Mouse (Mus musculus) neural tube, embryonic 15.5 days (tissue): ENCODE measurements at regions not wholly inside any gene's neighbourhood (a gene's known extent, or its start where the extent isn't known, plus 50 kb on each side); places are given as distances from the start of the nearest gene placed in this dataset.

Experiments used
- ATAC-seq: fragments of 200-750 bp; cut with Nextera tagmentation; 2 replicates; pipeline ENCODE4 v1.8.0; 2017; ENCODE audit warnings: mild to moderate bottlenecking, moderate TSS enrichment, moderate library complexity; ENCODE audit not compliant: low FRiP score
- H3K27ac ChIP-seq: fragments of 300-500 bp; sonication (generic); replicated peaks from 2 replicates; pipeline ENCODE4 v1.5.1; 2015; ENCODE audit warnings: mild to moderate bottlenecking, inconsistent platforms
- H3K27me3 ChIP-seq: fragments of 300-500 bp; sonication (generic); replicated peaks from 2 replicates; pipeline ENCODE4 v1.6.1; 2015; ENCODE audit warnings: inconsistent platforms
- H3K36me3 ChIP-seq: fragments of 300-500 bp; sonication (generic); 2 replicates; pipeline ENCODE4 v1.6.1; 2015; ENCODE audit warnings: inconsistent platforms
- H3K4me1 ChIP-seq: fragments of 300-500 bp; sonication (generic); 2 replicates; pipeline ENCODE4 v1.6.1; 2015; ENCODE audit warnings: inconsistent platforms
- H3K4me2 ChIP-seq: fragments of 300-500 bp; sonication (generic); 2 replicates; pipeline ENCODE4 v1.6.1; 2015; ENCODE audit warnings: inconsistent platforms, mild to moderate bottlenecking, moderate library complexity
- H3K4me3 ChIP-seq: fragments of 300-500 bp; sonication (generic); replicated peaks from 2 replicates; pipeline ENCODE4 v1.5.1; 2015; ENCODE audit warnings: mild to moderate bottlenecking, inconsistent platforms
- H3K9ac ChIP-seq: fragments of 300-500 bp; sonication (generic); replicated peaks from 2 replicates; pipeline ENCODE4 v1.6.1; 2015; ENCODE audit warnings: mild to moderate bottlenecking, inconsistent platforms
- H3K9me3 ChIP-seq: fragments of 300-500 bp; sonication (generic); replicated peaks from 2 replicates; pipeline ENCODE4 v1.6.1; 2016; ENCODE audit warnings: inconsistent platforms
- WGBS: fragments of 180-500 bp; shearing (Covaris S2); methylation state at CpG from one replicate; pipeline ENCODE4 v1.1.7; 2015; ENCODE audit warnings: mixed read lengths; 5-methylcytosine and 5-hydroxymethylcytosine counted together

- Histone ChIP-seq H3K4me1 (no peaks in the 10 kb centered on the region), H3K9me3 (no peaks in the 10 kb centered on the region), H3K27me3 (no peaks in the 10 kb centered on the region), H3K27ac (no peak overlapping the region), H3K36me3 (no peaks in the 10 kb centered on the region), H3K4me3 (no peak overlapping the region), H3K9ac (no peak overlapping the region), H3K4me2 (no peak overlapping the region)
- WGBS = 85% methylated on average over 4 of the region's 4 CpGs
- ATAC-seq = no peak
Measured at GRCm38 (mm10) chr15:13366606-13367005, 193.1 kb upstream of the Cdh6 start.

GRCm38 (mm10) chr15:13360741-13361140 is 187.3 kb upstream of the Cdh6 start:
- Histone ChIP-seq H3K36me3 (no peaks in the 10 kb centered on the region), H3K4me1 (no peaks in the 10 kb centered on the region), H3K4me2 (no peak overlapping the region), H3K9me3 (no peaks in the 10 kb centered on the region), H3K27ac (no peak overlapping the region), H3K9ac (no peak overlapping the region), H3K27me3 (no peaks in the 10 kb centered on the region), H3K4me3 (no peak overlapping the region)
- no peak for ATAC-seq
- WGBS = 51% methylated on average over 2 of the region's 2 CpGs

GRCm38 (mm10) chr15:13359026-13359425 is 185.6 kb upstream of the Cdh6 start:
- Histone ChIP-seq H3K27ac (no peak overlapping the region), H3K4me1 (no peaks in the 10 kb centered on the region), H3K27me3 (no peaks in the 10 kb centered on the region), H3K36me3 (no peaks in the 10 kb centered on the region), H3K4me3 (no peak overlapping the region), H3K9ac (no peak overlapping the region), H3K9me3 (no peaks in the 10 kb centered on the region), H3K4me2 (no peak overlapping the region)
- no peak for ATAC-seq
- WGBS = 4% methylated on average over 1 of the region's 1 CpGs

GRCm38 (mm10) chr15:13350321-13350720 is 176.8 kb upstream of the Cdh6 start:
- no peak for ATAC-seq
- Histone ChIP-seq H3K36me3 (no peaks in the 10 kb centered on the region), H3K4me1 (no peaks in the 10 kb centered on the region), H3K9me3 (no peaks in the 10 kb centered on the region), H3K27me3 (no peaks in the 10 kb centered on the region), H3K27ac (no peak overlapping the region), H3K4me3 (no peak overlapping the region), H3K4me2 (no peak overlapping the region), H3K9ac (no peak overlapping the region)
- WGBS = 67% methylated on average over 3 of the region's 3 CpGs

- WGBS = 100% methylated on average over 1 of the region's 1 CpGs
- no peak overlapping the region for H3K4me2 ChIP-seq
- H3K36me3 ChIP-seq = no peaks in the 10 kb centered on the region
- ATAC-seq = no peak
- H3K4me3 ChIP-seq = no peak overlapping the region
- no peaks in the 10 kb centered on the region for H3K27me3 ChIP-seq
- H3K27ac ChIP-seq = no peak overlapping the region
- no peak overlapping the region for H3K9ac ChIP-seq
- H3K4me1 ChIP-seq = no peaks in the 10 kb centered on the region
- no peaks in the 10 kb centered on the region for H3K9me3 ChIP-seq
Measured at GRCm38 (mm10) chr15:13336392-13336791, 162.9 kb upstream of the Cdh6 start.

- Histone ChIP-seq H3K27ac (no peak overlapping the region), H3K4me2 (no peak overlapping the region), H3K9me3 (no peaks in the 10 kb centered on the region), H3K4me3 (no peak overlapping the region), H3K27me3 (no peaks in the 10 kb centered on the region), H3K9ac (no peak overlapping the region), H3K36me3 (no peaks in the 10 kb centered on the region), H3K4me1 (peaks cover 2% of the 10 kb centered on the region; the same call in 1 of the 2 replicates)
- 70% methylated on average over 2 of the region's 2 CpGs for whole genome bisulfite sequencing
- ATAC-seq = no peak
Measured at GRCm38 (mm10) chr15:13324439-13324838, 151.0 kb upstream of the Cdh6 start.

GRCm38 (mm10) chr15:13320599-13321348 is 147.3 kb upstream of the Cdh6 start:
- no peak for ATAC-seq
- Histone ChIP-seq H3K27ac (no peak overlapping the region), H3K9me3 (no peaks in the 10 kb centered on the region), H3K27me3 (no peaks in the 10 kb centered on the region), H3K36me3 (no peaks in the 10 kb centered on the region), H3K4me1 (peaks cover 2% of the 10 kb centered on the region; the same call in 1 of the 2 replicates), H3K4me2 (no peak overlapping the region), H3K9ac (no peak overlapping the region), H3K4me3 (no peak overlapping the region)
- 15% methylated on average over 10 of the region's 10 CpGs for WGBS

- no peaks in the 10 kb centered on the region for H3K27me3 ChIP-seq
- H3K4me2 ChIP-seq = no peak overlapping the region
- H3K9me3 ChIP-seq = no peaks in the 10 kb centered on the region
- no peaks in the 10 kb centered on the region for H3K36me3 ChIP-seq
- H3K27ac ChIP-seq = no peak overlapping the region
- H3K4me1 ChIP-seq = no peaks in the 10 kb centered on the region
- ATAC-seq = no peak
- no peak overlapping the region for H3K4me3 ChIP-seq
- 84% methylated on average over 6 of the region's 6 CpGs for WGBS
- no peak overlapping the region for H3K9ac ChIP-seq
Measured at GRCm38 (mm10) chr15:13304562-13304961, 131.1 kb upstream of the Cdh6 start.

- no peaks in the 10 kb centered on the region for H3K4me1 ChIP-seq
- H3K4me2 ChIP-seq = no peak overlapping the region
- no peak overlapping the region for H3K9ac ChIP-seq
- no peak for ATAC-seq
- no peak overlapping the region for H3K27ac ChIP-seq
- no peaks in the 10 kb centered on the region for H3K27me3 ChIP-seq
- H3K4me3 ChIP-seq = no peak overlapping the region
- H3K36me3 ChIP-seq = no peaks in the 10 kb centered on the region
- WGBS = 94% methylated on average over 7 of the region's 7 CpGs
- H3K9me3 ChIP-seq = no peaks in the 10 kb centered on the region
Measured at GRCm38 (mm10) chr15:13303456-13303855, 130.0 kb upstream of the Cdh6 start.

- ATAC-seq = no peak
- WGBS = 80% methylated on average over 6 of the region's 6 CpGs
Measured at GRCm38 (mm10) chr15:13302672-13303071, 129.2 kb upstream of the Cdh6 start.

GRCm38 (mm10) chr15:13296967-13297366 is 123.5 kb upstream of the Cdh6 start:
- no peaks in the 10 kb centered on the region for H3K9me3 ChIP-seq
- H3K27me3 ChIP-seq = no peaks in the 10 kb centered on the region
- WGBS = 71% methylated on average over 6 of the region's 6 CpGs
- H3K9ac ChIP-seq = no peak overlapping the region
- H3K27ac ChIP-seq = no peak overlapping the region
- H3K36me3 ChIP-seq = no peaks in the 10 kb centered on the region
- H3K4me2 ChIP-seq = no peak overlapping the region
- ATAC-seq = no peak
- H3K4me3 ChIP-seq = no peak overlapping the region
- H3K4me1 ChIP-seq = no peaks in the 10 kb centered on the region

More at GRCm38 (mm10) chr15:13302672-13303071, 129.2 kb upstream of the Cdh6 start:
- no peak overlapping the region for H3K9ac ChIP-seq
- no peaks in the 10 kb centered on the region for H3K27me3 ChIP-seq
- H3K4me2 ChIP-seq = no peak overlapping the region
- no peaks in the 10 kb centered on the region for H3K4me1 ChIP-seq
- no peak overlapping the region for H3K4me3 ChIP-seq
- H3K27ac ChIP-seq = no peak overlapping the region
- H3K9me3 ChIP-seq = no peaks in the 10 kb centered on the region
- H3K36me3 ChIP-seq = no peaks in the 10 kb centered on the region

- Histone ChIP-seq H3K9me3 (no peaks in the 10 kb centered on the region), H3K4me1 (no peaks in the 10 kb centered on the region), H3K4me3 (no peak overlapping the region), H3K36me3 (no peaks in the 10 kb centered on the region), H3K27me3 (no peaks in the 10 kb centered on the region), H3K27ac (no peak overlapping the region), H3K4me2 (no peak overlapping the region), H3K9ac (no peak overlapping the region)
- ATAC-seq = no peak
- WGBS = 70% methylated on average over 3 of the region's 3 CpGs
Measured at GRCm38 (mm10) chr15:13289064-13289463, 115.6 kb upstream of the Cdh6 start.
